Mouse (Mus musculus): ENCODE results near the gene Crtc3. TPM values are rescaled to one million over a fixed set of nuclear protein-coding genes. Genes with fewer than 3 reads are reported as not detected.

Gene Crtc3
- 10 to 100 TPM; 63.4 to 69.8 TPM for total RNA-seq (2023)

GRCm38 (mm10) chr7:80688556-80689220 lies at the start of gene Crtc3:
Crtc3 (minus strand) TSS chr7:80688877.

Other genes with a start within 250 kb of the Crtc3 start
- 10 to 100 TPM; 14.0 to 15.6 TPM for gene Blm, start 153.8 kb downstream of the Crtc3 start, total RNA-seq (2023)
- gene Iqgap1, start 137.1 kb upstream of the Crtc3 start, total RNA-seq (2023) = 100 to 1,000 TPM; 232 to 249 TPM
- gene Zscan2, start 172.0 kb upstream of the Crtc3 start, total RNA-seq (2023) = 10 to 100 TPM; 19.9 to 27.0 TPM
- gene Wdr73, start 212.4 kb upstream of the Crtc3 start, total RNA-seq (2023) = 10 to 100 TPM; 20.2 to 20.9 TPM
- 10 to 100 TPM; 31.5 to 32.4 TPM for gene Nmb, start 216.2 kb upstream of the Crtc3 start, total RNA-seq (2023)